Mouse (Mus musculus) bone marrow macrophage, adult 2 months (primary cell): ENCODE measurements around the gene Defb43.

Source experiments
- CTCF ChIP-seq: IDR thresholded peaks from 2 replicates; pipeline ENCODE4 v1.5.1; 2012; ENCODE audit warnings: low read depth, mild to moderate bottlenecking, low read length, moderate library complexity
- POLR2A ChIP-seq: IDR thresholded peaks from 2 replicates; pipeline ENCODE4 v1.6.1; 2012; ENCODE audit warnings: mild to moderate bottlenecking, low read depth, low read length, borderline replicate concordance

GRCm38 (mm10) chr14:63062184-63062583 is 50.6 kb downstream of the Defb43 start:
- TF ChIP-seq POLR2A, result no peak
- no peak for TF ChIP-seq CTCF
